Mouse (Mus musculus) right cerebral cortex, postnatal 4 days (tissue): ENCODE data around the gene Ssh3.

ENCODE experiments used
- DNase-seq: peaks from one replicate; pipeline ENCODE4 v3.0.0-alpha.2; 2022

Gene Ssh3

DNA sequence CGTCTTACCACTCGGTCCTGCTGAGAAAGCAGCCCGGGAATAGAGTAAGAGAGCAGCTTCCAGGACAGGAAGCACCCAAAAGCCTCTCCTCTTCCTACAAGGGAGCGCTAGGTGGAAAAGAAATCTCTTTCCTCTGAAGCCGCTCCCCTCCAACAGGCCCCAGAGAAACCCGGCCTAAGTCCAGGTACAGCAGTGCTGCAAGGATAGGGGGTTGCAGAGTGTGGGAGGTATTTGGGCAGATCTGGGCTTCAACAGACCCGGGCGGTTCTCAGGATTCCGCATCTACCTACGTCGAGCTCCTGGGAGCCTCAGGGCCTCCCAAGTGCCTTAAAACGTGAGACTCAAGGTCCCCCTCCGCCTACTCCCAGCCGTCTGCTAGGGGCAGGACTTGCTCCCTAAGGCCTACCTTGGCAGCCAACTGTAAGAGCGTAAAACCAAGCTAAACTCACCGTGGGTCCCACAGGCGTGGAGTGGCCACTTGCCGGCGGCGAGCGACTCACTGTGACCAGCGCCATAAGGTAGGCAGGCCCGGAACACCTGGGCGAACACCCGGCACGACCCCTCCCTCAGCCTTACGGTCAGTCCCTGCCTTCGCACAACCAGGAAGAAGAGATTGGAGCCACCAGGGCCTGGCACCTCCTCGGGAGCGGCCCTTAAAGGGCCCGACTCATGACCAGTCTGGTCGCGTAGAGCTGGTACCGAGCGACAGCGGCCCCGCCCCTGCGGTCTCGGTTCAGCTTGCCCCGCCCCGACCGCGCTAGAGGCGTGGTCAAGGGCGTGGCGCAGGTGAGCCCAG, at the start of gene Ssh3:
TSS of gene Ssh3 (minus strand) at position 615 of the 796 bp plus-strand sequence.
- DNase-seq, result no peak

DNA sequence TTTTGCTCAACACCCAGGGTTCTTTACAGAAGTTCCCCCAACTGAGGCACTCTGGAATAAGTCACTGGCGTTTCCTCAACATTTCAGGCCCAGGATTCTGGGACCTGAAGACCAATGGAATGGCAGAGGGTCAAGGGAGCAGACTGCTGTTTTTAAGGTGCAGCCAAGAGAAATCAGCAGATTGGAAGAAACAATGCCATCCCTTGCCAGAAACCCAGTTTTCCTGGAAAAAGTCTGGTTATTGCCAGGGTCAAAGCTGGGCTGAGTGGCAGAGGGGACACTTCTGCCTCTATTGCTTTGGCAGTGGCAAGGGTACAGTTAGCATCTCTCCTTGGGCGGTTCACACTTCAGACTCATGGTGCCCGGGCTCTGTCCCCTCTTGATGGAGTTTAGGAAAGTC, 48.2 kb upstream of the Ssh3 start:
- no peak for DNase-seq

DNA sequence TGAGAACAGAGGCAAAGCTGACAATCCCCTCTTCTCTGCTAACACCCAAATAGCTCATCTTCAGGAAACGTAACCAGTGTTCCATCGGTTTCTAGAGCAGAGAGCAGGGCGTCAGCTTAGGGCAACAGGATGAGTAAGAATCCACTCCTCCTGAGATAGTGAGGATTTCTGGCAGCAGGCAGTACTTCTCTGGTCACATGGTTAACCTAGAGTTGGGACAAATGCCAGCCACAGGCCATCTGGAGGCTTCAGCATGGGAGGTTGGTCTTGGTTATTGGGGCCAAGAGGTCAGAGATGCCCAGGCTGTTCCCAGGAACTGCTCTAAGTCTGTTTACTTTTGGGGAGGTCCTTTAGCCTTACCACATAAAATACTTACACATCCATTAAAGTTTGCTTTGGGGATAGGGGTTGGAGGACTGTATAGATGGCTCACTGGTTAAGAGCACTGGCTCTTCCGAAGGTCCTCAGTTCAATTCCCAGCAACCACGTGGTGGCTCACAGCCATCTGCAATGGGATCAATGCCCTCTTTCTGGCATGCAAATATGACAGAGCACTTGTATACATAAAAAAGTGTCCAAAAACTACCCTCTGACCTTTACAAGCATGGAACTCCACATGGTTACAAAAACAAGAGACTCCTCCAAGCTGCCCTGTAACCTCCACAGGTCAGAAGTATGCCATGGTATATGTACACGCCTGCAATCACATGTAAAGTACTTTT, 46.4 kb upstream of the Ssh3 start:
- no peak for DNase-seq

DNA sequence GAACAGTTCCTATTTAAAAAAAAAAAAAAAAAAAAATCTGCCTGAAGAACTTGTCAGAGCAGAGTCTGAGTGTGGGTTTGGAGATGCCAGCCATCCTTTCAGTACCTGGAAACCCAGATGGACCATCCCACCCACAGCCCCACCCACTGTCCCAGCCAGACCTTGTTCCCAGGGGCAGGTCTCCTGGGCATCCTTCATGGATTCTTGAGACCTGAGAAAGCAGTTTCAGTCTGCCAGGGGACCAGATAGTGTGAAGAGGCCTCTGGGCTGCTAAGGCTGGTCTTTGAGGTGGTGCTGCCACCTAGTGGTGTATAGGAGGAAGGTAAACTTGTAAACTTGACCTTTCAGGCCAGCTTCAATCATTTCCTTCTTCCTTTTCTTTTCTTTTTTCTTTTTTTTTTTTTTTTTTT, 40.8 kb upstream of the Ssh3 start:
- DNase-seq, result no peak

DNA sequence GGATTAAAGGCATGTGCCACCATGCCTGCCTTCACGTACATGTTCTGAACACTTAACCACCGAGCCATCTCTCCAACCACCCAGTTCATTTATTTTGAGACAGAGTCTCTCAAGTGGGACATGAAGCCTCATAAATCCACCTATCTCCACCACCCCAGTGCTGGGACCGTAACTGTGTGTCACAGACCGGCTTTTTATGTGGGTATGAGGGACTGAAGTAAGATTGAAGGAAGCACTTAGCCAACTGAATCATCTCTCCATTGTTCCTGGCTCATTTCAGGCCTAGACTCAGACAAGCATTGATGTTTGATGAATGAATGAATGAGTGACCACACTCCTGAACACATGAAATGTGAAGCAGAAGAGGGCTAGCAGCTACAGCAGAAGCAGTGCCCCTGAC, 40.3 kb upstream of the Ssh3 start:
- DNase-seq, result no peak

DNA sequence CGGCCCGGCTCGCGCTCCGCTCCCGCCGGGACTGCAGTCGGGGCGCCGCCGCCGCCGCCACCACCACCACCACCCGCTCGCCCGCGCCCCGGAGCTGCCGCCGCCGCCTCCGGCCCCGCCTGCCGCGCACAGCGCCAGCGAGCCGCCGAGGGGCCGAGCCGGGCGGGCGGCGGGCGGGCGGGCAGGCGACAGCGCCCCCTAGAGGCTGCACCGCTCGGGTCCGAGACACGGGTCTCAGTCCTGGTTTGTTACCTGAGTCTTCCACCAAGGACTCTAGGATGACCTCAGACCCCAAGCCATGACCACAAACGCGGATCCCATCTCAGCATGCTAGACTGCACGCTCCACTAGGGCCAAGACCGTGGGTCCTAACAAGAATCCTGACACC, 37.2 kb upstream of the Ssh3 start, which contains the start of gene Grk2:
TSS of gene Grk2 (minus strand) at position 33 of the 388 bp plus-strand sequence.
- DNase-seq, result peak; percentile 86

DNA sequence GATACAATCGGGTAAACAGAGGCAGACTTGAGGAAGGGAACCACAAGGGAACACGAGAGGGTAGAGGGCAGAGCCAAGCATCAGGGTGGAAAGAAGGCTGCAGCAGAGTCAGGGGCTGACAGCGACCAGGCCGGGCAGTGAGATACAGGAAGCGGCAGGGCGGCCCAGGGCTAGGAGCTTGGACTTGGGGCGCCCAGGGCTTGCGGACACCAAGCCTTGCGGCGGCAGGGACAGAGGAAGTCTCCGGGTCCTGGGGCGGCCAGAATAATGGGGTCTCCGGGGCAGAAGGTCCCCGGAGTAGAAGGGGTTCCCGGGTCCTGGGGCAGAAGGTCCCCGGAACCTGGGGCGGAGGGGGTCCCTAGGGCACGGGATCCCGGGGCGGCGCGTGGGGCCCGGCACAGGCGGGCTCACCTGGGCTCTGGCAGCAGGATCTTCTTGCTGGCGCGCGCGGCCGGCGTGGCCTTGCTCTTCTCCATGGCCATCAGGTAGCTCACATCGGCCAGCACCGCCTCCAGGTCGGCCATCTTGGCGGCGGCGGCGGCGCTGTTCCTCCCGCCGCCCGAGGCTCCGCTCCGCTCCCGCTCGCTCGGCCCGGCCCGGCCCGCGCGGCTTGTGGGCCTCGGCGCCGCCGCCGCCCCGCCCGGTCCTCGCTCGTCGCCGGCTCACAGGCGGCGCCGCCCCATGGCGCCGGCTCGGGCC, 36.7 kb upstream of the Ssh3 start:
- peak; percentile 52 for DNase-seq

DNA sequence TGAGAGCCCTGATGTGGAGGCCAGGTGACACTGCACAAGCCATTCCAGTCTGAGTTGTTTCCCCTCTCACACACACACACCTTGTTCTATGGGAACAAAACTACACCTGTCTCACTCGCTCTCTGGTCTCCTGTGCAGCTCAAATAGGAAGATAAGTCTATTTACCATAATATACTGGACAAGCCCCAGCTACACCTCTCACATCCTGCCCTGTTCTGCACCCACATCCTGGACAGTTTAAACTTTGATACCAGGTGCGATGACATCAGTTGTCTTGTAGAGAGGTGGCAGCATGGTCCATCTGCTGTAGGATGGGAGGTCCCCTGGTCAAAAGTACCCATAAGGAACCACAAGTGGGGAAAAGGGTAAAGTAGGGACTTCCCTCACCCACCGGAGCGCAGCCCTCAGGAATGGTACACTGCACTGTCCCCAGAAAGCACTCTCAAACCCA, 35.9 kb upstream of the Ssh3 start:
- no peak for DNase-seq

DNA sequence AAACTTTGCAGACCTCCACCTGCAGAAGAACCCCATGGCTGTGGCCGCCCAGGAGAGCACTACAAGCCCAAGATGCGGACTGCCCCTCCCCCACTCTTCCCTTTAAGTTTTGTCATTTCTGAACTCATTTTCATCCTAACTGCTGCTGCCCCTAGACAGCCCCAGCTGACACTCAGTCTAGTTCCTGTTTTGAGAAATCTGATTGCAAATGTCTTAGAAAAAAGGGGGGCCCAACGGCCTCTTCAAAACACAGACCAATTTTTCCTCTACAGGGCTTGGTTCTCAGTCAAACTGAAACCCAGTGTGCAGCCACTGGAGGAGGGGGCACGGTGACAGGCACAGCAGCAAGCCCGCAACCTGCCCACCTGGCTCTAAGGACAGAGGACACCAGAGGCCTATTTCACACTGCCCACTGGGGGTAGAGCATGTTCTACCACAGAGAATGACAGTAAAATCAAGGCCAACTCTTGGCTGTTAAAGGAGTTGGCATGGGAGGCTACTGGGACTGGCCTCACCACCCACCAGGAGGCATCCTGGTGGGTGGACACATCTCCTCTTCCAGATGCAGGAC, 35.4 kb upstream of the Ssh3 start:
- DNase-seq, result peak; percentile 27

DNA sequence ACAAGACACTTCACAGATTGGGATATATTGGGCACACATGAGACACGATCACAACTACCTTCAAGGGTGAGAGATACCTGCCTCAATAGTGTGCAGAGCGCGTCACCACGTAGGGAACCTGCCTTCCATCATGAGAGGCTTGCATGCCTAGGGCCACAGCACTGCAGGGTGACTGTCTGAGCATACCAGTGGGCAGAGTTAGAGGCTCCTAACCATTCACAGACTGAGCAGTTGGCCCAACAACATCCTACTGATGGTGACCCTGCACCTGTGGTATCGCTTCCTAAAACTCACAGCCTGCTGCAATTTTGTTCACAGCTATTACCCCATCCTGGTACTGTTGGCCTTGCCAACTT, 34.6 kb upstream of the Ssh3 start:
- no peak for DNase-seq

DNA sequence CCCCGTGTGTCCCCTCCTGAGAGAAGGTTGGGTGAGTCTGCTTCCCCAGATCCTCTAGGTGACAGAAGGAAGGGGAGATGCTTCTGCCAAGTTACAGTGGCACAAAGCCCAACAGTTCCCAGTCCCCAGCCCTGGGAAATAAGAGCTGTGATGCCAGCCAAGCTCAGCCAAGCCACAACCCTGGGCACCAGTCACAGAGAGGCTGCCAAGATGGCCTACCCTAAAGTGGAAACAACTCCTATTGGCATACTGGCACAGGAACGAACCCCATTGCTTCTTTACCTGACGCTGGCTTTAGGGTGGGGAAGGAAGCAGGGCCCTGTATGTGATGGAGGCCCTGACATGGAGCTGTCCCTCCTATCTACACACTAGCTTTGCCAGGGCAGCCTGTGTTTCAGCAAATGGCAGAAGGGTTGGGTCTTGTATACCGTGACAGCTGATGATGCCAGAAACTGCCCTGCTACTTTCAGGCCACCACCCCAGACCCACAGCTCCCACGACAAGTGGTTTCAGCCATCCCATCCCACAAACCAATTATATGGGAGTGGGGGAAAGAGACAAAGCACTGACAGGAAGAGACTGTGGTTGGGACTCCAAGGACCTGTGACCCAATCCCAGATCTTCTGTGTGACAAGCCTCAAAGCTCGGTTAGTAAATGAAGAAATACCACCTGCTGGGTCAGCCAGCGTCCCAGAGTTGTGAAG, 34.1 kb upstream of the Ssh3 start:
- peak; percentile 54 for DNase-seq

DNA sequence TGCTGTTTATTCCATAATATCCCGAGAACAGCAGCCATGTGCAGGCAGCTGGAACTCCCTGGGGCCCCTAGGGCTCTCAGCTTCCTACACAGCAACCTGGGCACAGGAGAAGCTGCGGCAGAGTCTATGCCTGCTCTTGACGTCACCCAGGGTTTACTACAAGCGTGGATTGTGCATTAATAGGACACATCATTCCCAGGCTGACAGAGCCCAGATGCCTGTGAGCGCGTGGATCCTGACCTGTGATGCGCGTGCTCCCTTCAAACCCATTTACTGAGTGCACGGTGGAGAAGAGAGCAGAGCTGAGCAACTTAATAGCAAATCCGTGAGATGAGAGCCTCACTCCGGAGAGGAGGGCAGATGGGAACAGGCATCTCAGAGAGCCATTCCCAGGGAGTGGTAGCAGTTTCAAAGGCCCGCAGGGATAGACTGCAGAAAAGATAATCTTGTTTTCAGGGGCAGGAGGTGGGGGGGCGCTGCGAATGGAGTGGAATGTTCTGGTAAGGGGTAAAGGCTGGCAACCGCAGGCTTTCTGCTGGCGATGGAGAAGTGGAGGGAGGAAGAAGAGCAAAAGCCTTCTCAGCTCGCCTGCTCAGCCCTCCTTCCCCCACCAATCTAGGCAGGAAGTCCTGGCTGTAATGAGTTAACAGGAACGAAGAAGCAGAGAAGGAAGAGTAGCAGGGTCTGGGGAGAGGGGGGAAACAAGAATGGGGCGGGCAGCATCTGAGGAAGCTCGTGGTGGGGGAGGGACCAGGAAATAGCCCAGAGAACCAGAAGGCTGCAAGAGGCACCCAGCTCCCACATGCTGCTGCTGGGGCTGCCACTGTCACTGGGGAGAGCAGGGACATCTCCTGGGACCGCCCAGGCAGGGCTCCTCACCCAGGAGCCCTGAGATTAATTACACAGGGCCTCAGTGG, 33.0 kb upstream of the Ssh3 start:
- peak; percentile 29 for DNase-seq

DNA sequence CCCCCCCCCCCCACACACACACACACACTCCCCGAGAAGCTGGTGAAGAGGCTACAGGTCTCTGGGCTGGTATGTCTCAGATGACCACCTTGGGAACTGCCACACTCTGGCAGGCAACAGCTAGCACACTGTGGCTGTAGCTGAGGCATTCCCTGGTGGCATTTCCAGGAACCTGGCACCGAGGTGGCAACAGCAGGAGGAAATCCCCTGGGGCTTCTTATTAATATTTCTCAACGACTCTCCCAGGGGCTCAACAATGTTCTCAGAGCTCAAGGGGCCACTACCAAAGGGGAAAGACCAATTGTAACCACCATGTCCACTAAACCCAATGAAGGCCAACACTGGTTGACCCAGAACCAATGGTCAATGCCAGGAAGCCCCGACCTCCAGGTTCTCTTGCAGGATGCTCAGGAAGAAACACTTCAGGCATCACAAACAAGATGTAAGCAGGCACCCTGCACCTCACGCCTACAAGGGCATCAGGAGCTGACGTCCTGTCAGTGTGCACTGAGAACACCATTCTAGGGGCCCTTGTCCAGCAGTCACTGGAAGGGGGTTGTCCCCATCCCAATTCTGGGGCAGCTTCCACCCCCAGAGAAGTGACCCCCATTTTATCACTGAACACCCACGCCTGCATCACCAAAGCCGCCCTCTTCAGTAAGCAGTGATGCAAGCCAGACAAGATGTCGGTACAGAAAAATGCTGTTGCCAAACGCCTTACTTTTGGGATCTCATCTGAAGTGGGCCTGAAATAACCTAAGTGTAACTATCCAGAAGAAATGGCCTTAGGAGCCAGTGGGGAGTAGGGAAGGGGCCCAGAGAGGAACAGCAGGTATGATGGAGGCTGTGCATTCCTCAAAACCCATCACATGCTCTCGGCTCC, 32.1 kb upstream of the Ssh3 start:
- DNase-seq, result no peak

DNA sequence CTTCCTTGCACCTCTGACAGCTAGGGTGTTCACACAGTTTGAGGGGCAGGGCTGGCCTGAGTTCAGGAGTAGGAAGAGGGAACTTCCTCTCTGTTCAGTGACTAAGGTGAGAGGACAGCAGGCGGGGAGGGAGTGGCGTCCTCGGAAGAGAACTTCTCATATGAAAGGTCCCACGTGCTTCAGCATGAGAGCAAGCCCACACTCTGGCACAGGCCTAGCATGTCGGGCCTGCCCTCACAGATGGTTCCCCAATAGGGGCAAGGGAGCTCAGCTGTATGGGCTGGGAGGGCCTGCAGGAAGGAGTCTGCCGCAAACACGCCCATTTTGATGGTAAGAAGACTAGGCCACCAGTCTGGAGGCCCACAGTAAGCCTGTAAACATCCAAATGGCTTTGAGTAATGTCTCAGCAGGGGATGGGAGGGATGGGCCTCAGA, 31.3 kb upstream of the Ssh3 start:
- no peak for DNase-seq

DNA sequence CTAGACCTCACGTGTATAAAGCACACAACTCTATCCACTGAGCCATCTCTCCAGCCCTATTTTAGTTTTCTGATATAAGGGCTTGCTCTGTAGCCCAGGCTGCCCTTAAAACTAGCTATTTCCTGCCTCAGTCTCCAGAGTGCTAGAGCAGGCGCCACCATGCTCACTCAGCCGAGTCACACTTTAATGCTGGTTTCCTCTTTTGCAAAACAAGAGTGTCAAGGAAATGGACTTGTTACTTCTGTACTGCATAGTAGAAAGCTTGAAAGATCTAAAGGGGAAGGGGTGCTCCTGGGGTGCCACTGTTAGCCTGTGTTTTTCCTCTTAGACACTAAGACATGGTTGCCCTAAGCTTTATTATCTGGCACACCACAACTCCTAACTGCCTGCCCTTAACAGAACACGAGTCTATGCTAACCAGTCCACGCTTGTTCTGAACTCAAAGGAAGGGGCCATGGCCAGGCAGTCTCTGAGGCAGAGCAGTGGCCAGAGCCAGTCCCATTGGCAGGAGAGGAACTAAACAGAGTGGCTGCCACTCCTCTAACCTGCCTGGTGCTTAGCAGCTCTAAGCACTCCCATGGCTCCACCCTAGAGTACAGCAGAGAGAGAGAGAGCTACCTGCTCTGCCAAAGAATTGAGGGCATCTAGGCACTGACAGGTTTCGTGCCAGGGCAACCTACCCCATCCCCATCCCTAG, 30.7 kb upstream of the Ssh3 start:
- no peak for DNase-seq

DNA sequence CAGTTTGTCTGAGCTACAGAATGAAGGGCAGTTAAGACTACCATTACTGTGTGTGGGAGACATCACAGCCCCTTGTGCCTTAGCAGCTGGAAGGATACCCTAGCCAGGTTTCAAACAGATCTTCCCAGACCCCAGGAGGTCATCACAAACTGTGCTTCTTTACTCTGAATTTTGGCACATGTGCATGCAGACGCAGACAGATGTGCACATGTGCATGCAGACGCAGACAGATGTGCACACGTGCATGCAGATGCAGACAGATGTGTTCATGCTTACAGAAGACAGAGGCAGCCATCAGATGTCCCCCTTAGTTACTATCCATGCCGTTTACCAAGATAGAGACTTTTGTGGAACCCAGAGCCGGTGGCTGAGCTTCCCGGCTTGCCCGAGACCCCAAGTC, 30.1 kb upstream of the Ssh3 start:
- no peak for DNase-seq

DNA sequence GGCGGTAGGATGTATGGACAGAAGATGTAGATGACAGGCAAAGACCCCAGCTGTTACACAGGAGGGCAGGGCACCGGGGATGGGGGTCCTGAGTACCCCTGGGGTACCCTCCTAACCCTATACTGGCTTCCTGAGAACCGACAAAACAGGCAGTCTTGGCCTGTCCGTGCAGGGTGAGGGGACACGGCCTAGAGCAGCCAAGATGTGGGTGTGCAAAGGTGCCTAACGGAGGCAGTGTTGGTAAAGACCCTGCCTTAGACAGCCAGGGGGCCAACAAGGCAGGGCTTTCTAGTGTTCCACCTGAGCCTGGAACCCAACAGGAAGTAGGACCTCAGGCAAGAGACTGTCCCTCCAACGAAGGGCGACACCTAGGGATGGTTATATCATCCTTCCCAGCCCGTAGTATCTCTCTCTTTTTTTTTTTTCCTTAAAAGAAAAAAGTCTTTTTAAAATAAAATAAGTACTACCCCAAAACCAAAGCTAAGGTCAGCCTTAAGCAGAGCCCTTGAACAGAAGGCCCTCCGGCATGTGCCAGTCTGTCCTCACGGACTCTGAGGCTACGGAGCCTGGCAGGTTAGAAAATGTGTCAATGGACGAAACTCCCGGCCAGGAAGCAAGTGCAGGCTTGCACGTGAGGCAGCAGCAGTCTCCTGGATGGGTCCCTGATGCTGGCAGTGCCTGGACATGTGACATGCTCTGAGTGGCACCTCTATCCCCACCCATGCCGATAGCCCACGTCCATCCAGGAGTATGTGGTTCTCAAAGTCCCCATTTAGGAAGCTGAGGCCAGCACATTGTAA, 29.5 kb upstream of the Ssh3 start:
- no peak for DNase-seq

DNA sequence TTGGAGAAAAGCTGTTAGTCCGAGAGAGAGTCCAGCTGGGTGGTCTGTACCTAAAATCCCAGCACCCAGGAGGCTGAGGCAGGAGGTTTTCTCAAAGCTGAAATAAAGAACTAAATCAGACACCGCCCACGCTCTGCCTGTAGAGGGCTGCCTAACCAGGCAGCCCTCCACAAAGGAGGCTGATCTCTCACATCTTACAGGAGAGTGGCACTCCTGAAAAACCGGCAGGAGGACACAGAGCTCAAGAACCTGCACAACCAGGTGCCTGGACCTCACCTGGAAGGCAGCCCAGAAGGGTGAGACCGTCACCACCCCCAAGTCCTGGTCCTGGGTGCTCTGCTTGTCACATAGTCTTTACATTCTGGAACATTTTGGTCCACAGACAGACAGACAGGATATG, 28.9 kb upstream of the Ssh3 start:
- no peak for DNase-seq

DNA sequence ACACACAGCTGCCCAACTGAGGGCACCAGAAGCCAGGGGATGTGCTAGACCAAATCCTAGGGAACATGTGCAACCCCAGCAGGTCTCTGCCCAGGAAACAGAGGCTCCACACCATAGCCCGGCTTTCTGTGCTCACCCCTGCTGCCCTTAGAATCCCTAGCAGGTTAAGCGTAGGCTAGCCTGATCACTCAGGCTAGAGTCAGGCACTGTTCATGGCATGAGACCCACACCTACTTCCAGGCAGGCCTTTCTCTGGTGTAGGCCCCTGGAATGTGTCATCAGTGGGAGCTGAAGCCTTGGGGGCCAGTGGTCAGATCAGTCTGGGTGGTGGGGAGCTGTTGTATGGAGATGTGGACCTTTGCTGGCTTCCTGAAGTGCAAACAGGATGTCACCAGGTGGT, 27.6 kb upstream of the Ssh3 start:
- DNase-seq, result no peak
